Mouse (Mus musculus) cortical plate, adult 2 months (tissue): Measurements from ENCODE around the gene Vmn2r80.

Source experiments
- CTCF ChIP-seq: fragments of 200-500 bp; IDR thresholded peaks from 2 replicates; pipeline ENCODE4 v1.5.1; 2011; ENCODE audit warnings: mild to moderate bottlenecking, control low read depth, low read length; ENCODE audit not compliant: insufficient read depth; ENCODE audit errors: extremely low read depth
- POLR2A ChIP-seq: fragments of 200-500 bp; IDR thresholded peaks from 2 replicates; pipeline ENCODE4 v1.6.1; 2011; ENCODE audit warnings: mild to moderate bottlenecking, low read length, control low read depth; ENCODE audit not compliant: insufficient read depth; ENCODE audit errors: extremely low read depth

- TF ChIP-seq POLR2A (no peak), CTCF (no peak)
Measured at GRCm38 (mm10) chr10:79220432-79220831, 71.9 kb downstream of the Vmn2r80 start.
